Mouse (Mus musculus) embryo, embryonic 9.5 days (tissue): Measurements from ENCODE around the gene Btbd7.

ENCODE experiments used
- DNase-seq: peaks from one replicate; pipeline ENCODE4 v3.0.0-alpha.2; 2017; ENCODE audit errors: extremely low spot score

Gene Btbd7

DNA sequence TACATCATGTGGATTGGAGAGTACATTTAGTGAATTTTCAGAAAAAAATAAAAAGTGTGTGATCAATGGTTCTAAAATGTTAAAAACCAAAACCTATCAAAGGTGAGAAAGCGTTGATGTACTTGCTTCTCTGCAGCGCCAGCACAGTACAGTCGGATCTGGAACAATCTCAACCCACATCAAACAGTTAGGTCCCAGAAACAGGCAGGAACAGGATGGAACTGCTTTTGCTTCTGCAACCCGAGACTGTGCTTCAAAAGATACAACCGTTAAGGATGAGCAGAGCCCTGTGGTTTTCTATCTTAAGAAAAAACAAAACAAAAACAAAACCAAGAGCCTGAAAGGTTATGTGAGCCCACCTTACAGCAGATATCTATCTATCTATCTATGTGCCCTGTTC is 95.4 kb downstream of the Btbd7 start:
- no peak for DNase-seq

DNA sequence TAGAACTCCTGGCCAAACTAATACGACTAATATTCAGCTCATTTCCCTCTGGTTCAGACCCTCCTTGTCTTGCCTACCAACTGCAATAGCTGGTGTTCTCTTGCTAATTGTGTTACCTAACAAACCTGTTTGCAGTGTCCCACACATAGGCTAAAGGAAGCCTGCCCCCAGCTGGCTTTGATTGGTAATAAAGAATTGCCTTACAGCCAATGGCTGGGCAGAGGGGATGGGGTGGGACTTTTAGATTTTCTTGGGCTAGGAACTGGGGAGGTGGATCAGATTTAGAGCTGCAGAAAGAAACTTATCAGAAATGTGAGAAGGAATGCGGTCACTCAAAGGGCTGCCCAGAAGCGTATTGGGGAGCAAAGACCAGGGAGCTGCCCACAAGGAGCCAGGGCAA is 98.8 kb downstream of the Btbd7 start:
- DNase-seq: no peak

DNA sequence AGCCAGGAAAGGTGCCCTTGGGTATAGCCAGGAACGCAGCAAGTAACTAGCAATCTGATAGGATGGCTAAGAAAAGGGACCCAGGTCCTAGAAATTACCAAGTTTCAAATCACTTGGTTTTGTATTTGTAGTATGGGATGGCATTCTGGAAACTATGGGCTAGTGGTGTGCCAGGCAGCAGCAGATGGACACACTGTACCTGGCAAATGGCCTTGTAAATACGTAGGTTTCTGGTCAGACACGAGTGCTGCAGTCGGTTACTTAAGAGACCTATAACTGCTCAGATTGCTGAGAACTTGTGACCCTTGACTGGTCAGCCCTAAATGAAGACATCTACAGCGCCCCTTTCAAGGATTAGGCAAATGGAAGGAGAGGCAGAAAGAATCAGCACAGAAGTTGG is 100.1 kb downstream of the Btbd7 start:
- no peak for DNase-seq

DNA sequence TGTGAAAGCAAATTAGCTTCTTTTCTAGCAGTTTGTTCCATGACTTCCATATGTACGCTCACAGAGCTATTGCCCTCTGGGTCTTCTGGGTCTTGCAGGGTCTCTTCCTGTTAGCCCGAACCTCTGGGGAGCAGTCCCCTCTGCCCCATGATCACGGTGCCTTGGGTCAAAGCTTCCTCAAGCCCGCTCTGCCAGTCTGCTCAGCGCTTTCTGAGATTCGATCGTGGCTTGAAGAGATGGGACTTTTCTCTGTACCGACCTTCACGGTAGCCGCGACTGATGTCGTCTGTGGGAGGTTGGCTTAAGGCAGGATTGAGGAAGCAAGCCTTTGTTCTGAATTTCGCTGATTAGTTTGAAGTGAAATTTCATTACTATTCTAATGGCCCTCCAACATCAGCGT is 102.2 kb downstream of the Btbd7 start:
- no peak for DNase-seq

DNA sequence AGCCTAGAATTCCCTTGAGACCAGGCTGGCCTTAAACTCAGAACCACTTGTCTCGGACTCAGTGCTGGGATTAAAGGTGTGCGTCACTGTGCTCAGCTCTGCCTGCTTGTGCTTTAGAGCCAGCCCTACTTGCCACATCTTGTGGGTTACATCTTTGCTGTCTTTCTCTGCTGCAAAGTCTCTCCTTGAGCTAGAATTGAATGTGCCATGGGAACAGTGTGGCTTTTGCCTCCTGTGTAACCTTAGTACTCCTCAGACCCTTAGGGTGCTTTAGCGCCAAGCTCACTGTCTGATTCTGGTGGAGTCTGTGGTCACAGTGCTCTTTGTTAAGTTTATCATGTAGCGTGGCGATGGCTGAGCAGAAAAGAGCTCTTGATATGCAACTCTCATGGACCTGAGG is 105.6 kb downstream of the Btbd7 start:
- no peak for DNase-seq

DNA sequence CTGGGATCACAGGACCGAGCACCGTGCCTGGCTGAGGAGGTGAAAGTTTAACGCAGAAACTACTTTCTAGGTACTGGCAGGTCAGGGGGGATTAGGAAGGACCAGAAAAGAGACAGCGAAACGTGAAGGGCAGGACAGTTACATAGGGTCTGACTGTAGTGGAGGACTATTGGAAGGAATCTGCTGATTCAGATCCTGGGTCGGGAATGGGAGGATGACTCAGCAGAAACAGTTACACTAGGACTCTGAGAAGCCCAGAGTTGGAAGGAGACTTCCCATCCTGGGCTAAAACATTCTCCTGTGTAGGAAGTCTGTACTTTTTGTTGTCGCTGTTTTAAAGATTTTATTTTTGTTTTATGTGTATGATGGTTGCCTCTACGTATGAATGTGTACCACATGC is 106.7 kb downstream of the Btbd7 start:
- DNase-seq: no peak

DNA sequence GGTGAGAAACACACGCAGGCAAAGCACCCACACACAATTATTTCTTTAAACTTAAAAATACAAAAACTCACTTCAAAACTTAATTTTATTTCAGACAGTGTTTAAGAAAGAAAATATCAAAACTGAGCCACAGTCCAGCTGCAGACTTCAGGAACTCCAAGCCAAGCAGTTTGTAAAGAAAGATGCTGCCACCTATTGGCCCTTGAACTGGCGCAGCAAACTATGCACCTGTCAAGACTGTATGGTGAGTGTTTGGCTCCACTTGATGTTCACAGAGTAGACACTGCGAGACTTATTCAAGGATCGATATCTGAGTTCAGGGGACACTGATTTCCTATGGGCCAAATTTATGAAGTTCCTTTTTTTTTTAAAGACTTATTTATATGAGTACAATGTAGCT is 109.3 kb downstream of the Btbd7 start:
- no peak for DNase-seq

DNA sequence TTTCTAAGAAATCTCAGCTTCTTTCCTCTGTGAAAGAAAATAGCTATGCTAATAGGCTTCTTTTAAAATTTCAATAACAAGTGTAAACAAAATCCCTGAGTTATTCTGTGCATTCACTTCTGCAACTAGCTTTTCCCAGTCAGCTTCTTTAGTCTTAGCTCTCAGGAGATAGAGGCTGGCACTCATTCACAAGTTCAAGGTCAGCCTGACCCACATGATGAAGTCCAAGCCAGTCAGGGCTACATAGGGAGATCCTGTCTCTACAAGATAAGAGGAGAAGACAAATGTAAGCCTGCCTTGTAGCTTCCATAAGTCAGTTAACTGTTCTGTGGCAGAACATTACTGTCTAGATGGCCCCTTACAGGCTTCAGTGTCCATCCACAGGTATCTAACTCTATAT is 114.6 kb downstream of the Btbd7 start:
- DNase-seq: no peak

DNA sequence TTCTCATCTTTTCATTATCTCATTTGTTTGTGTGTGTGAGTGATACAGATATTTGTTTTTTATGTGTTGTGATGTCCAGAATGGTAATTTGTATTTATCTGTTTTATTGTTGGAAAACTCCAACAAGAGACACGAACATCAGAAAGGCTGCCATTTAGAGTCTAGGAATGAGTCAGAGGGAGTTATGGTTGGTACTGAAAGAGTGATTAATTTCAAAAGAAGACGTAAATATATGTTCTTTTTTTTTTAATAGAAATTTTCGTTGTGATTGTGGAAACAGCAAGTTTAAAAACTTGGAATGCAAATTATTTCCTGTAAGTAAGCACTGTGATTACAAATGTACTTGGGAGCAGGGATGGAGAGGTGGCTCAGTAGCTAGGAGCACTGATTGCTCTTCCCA is 116.6 kb downstream of the Btbd7 start:
- DNase-seq: no peak

DNA sequence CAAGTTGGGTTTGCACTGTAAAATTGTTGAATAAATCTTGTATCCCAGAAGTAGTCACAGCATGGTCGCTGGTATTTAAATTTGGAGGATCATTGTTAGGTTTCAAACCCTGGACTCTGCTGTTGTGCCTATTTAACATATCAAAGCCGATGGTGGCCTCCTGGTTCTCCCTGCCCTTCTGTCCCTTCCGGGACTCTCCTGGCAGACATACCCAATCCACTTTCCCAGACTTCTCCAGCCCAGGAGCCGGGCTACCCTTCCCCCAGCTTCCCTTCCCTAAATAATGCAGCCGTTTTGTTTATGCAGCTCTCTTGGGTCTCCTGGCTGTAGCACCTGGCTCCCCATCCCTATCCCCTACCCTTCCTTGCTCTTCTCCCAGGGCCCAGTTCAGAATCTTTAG is 119.3 kb downstream of the Btbd7 start:
- no peak for DNase-seq

DNA sequence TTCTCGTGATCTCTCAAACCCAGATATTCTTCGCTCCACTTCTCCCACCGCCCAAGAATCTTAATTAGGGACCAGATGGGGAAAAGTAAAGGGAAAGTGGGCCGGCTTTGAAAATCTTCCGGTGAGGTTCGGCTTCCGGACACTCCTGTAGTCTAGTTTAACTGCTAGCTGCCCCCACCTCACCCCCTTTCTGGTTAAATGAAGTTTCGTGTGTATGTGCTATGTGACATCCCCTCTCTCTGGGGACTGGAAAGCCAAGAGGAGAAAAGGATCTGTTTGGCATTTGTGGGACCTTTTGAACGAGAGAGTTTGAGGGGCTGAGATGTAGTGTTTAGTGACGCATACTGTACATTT is 119.9 kb downstream of the Btbd7 start, which contains the start of gene Gm20604:
Gene Gm20604, minus strand, starts transcription at position 270 of the 354 bp plus-strand sequence.
- DNase-seq: no peak

DNA sequence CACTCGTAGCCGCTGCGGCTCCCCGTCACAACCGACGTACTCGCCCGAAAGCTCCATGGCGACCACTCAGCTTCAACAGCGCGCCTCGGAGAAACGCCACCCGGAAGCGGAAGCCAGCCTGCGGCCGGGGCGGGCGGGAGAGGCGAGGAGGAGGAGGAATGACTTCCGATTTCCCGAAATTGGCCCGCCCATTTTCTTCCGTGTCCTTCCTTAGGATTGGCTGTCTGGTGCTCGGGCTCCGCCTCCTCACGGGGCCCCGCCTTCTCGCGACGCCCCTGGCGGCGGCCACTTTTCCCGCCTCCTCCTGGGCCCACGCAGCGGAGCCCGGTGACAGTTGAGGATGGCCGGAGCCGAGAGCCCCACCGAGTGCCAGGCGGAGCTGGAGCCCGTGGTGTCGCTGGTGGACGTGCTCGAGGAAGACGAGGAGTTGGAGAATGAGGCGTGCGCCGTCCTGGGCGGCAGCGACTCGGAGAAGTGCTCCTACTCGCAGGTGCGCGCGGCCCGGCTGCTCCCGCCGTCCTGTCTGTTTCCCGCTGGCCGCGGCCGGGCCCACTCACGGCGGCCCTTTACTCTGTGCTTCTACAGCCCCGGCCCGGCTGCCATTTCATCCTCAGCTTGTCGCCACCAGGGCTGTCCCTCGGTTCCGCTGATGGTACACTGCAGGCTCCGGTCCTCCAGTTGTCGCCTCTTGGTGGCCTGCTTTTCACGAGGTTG is 120.4 kb downstream of the Btbd7 start, which contains the start of the genes Gm28051, Gon7 and Ubr7:
Gene Gm28051, minus strand, starts transcription at position 77 of the 714 bp plus-strand sequence.
Gene Gon7, minus strand, starts transcription at position 115 of the 714 bp plus-strand sequence.
Gene Ubr7, plus strand, starts transcription at position 279 of the 714 bp plus-strand sequence.
- DNase-seq: peak; percentile 96

DNA sequence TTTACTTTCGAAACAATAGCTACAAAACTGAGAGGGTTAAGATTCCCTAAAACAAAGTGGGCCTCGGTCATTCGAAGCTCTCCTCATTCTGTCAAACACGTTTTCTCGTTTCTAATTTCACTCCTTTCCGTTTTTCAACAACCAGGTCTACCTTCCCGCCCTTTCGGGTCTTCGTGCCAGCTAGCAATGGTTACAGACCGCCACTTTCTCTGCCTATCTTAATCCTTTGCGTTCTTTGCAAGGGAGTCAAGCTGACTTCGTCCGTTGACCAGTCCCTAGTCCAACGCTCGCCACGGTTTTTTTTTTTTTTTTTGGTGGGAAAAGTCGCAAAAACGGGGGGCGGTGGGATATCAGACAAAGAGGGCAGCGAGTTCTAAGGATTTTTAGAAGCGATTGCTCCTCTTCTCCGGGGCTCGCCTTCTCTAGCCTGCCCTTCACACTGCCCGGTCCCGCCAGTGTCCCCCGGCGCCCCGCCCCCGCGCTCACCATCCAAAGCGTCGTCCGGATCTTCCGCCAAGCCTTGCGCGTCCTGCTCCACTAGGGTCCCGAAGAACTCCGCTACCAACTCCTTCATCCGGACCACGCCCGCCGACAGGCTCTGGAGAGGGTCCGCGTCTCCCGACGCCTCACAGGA is 121.1 kb downstream of the Btbd7 start:
- DNase-seq: no peak

DNA sequence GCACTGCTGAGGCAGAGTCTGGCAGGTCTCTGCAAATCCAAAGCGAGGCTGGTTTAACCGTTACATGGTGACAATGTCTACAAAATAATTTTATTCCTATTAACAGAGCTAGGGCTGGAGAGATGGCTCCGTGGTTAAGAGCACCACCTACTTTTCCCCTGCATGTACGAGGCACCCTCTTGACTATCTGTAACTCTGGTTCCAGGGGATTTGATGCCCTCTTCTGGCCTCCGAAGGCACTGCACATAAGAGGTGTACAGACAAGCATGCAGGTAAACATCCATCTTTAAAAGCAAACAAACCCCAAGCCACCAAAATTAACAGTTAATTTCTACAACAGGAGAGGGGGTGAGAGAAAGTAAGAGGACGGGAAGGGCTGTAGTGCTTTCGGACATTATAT is 122.0 kb downstream of the Btbd7 start:
- peak; percentile 25 for DNase-seq

DNA sequence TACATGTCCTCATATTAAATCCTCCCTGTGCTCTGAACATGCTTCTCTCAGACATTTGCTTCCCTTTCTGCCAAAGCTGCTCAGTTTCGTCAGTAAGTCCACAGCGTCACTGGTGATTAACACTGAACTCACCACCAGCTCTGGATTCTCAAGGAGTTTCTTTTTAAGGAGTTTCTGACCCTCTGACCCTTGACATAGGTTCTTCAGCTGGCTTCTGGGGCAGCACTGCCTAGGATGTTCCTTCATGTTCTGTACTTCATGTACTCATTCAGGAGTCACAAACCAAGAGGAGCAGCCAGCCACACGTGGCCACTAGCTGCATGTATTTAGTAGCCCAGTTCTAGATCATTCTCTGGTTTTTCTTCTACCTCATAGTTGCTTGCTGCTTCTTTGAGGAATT is 130.0 kb downstream of the Btbd7 start:
- no peak for DNase-seq

DNA sequence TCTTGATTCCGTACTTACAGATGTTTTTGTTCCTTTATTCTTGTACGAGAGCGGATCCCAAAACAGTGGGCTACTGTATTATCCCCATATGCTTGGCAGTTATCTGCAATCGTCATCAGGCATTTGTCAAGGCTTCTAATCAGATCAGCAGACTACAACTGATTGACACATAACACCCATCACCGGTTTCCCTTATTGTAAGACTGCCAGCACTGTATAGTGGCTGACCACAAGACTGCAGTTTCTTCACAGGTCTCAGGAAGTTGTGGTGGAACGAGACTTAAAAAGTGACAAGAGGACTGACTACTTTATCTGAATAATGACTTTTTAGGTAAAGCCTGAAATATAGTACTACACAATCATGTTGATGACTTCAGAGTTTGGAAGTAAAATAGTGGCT is 133.4 kb downstream of the Btbd7 start:
- no peak for DNase-seq

DNA sequence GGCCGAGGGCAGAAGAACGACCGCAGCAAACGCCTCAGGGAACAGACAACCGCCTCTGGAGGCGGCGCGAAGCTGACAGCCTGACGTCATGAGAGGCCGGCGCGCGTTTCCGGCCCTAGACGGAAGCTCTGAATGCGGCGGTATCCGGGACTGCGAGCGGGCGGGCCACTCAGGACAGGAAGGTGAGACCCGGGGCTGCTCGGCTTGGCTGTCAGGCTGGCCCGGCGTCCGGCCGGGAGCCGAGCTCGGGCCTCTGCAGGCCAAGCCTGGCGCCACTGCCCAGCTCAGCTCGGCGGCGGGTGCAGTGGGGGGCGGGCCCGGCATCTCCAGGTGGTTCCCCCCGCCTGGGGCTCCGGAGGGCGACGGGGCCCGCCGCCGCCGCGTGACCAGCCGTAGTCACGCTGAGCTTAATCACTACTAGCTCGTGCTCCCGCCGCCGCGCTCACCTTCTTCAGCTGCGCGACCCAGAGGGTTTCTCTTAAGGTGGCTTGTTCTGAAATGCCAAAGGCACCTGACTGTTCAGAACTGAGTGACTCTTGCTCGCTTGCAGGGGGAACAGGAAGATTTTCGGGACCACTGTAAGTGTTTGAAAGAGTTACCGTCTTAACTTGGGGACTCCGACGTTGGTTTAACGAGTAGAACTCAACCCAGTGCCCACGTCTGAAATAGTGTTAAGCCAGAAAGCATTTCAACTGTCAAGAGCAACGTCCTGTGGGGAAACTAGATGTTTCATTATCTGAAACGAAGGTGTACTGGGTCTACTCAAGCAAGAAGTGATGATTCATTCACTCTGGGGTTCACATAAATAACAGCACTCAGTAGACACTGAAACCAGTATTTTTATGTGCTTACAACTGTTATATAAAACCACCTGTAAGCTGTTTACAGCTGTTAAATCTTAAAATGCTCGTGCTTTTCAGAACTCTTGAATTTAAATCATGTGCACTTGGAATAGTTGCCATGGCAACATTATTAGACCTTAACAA is 134.4 kb downstream of the Btbd7 start, which contains the start of the genes Moap1 and Tmem251:
Gene Moap1, minus strand, starts transcription at position 73 of the 986 bp plus-strand sequence.
Gene Tmem251, plus strand, starts transcription at position 174 of the 986 bp plus-strand sequence.
- DNase-seq: peak; percentile 91

DNA sequence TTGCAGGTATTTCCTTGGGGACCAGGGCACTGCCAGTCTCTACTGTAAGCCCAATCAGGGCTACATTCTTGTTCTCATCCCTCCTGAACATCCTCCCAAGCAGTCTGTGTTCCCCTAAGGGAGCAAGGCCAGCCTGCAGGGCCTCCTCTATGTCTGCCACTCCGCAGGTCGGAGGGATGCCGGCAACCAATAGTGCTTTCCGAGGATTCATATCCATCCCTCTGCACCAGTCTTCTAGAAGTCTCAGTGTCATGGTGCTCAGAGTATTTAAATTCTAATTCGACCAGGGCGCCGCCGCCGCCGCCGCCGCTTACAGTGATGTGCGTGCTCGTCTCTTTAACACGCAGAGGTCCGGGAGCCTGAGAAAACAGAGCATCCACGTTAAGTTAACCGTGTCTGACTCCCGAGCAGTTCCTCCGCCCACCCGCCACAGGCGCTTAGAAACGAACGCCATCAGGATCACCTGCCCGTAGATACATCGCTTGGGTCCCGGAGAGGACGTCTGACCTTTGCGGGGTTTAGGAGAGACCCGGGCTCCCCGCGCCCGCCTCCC is 135.2 kb downstream of the Btbd7 start:
- DNase-seq: no peak

DNA sequence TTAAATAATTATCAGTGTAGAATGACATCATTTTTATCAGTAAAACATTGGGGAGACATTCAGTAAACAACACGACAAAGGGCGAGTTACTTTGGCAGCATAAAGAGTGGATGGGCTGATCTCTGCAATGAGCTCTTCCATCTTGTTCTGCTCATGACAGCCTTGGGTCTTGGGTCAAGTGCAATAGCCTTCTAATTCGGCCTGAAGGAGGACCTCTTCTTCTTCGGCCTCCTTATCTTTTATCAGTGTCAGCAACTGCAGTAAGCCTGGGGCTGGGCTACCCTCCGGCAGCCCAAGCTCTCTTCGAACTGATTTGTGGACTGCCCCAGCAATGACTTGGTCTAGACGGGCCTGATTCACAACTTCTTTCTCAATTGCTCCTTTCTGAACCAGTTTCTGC is 136.2 kb downstream of the Btbd7 start:
- DNase-seq: no peak

DNA sequence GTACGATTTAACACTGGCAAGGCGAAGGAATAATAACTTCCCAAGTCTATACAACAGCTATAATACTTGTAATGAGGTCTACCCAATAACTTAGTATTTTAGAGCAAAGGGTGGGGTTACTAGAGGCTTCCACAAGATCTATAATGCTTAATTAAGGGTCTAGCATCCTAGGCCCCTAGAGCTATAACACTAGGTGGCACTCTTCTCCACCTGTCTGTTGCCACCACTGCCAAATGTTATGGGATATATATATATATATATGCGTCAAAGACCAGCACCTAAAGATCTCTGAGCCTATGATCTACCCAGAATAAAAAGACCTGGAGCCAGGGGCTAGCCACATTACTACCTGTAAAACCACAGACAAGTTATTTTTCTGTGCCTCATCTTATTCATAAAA is 138.0 kb downstream of the Btbd7 start:
- DNase-seq: no peak

DNA sequence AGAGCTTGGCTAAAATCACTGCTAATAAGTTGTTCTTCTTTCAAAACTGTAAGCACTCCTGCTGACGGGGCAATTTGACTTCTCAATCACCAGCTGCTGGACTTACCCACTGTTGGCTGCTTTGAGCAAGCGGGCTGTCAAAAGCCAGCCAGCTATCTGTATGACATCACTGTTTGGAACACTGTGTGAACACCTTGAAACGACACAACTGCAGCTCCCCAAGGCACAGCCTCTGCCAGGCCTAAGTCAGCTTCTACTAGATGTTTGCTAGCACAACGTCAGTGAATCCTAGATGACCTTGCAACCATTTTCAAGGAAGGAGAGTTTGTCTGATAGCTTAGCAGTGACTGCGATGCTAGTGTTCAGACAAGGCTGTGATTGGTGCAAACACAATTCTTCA is 139.2 kb downstream of the Btbd7 start:
- no peak for DNase-seq

DNA sequence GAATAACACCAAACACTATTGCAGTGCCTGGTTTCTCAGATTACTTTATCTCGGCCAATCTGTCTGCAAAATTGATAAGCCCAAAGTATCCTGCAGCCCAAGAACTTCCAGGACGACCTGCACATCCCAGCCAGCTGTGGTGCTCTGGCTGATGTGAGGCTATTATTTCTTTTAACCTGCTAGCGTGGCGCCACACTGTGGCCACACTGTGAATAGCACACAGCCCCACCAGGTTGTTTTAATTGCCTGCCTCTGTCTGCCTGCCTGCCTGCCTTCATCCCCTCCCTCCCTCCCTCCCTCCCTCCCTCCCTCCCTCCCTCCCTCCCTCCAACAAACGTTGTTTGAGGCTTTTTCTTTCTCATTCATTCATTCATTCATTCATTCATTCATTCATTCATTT is 144.9 kb downstream of the Btbd7 start:
- DNase-seq: peak; percentile 79
